Mouse (Mus musculus) left cerebral cortex, postnatal 10 days (tissue): ENCODE measurements at regions not wholly inside any gene's neighbourhood (a gene's known extent, or its start where the extent isn't known, plus 50 kb on each side); places are given as distances from the start of the nearest gene placed in this dataset.

ENCODE experiments used
- DNase-seq, 2 experiments: peaks; one replicate each; pipeline ENCODE4 v3.0.0; 2021 to 2022; ENCODE audit warnings: low spot score in 2 of 2, mixed read lengths in 1 of 2; ENCODE audit errors: extremely low spot score in 1 of 2
- intact Hi-C: fragments of 180-260 bp; cut with DNase I; formaldehyde crosslinking; loops from one replicate; pipeline ENCODE4 v1.15.1; 2025

- intact Hi-C loops, result no loop called here
- no peak for DNase-seq
Measured at GRCm38 (mm10) chr7:145107575-145108170, 100.2 kb downstream of the 1810010D01Rik start.

- intact Hi-C loops, result no loop called here
Measured at GRCm38 (mm10) chr7:145106494-145106849, 101.4 kb downstream of the 1810010D01Rik start.

GRCm38 (mm10) chr7:145105831-145106493 is 102.0 kb downstream of the 1810010D01Rik start:
- intact Hi-C loops, result no loop called here
- no peak for DNase-seq

More at GRCm38 (mm10) chr7:145106494-145106849, 101.4 kb downstream of the 1810010D01Rik start:
- no peak for DNase-seq

GRCm38 (mm10) chr7:145102692-145103091 is 105.2 kb downstream of the 1810010D01Rik start:
- intact Hi-C loops, result no loop called here
- DNase-seq, result no peak

GRCm38 (mm10) chr7:145102216-145102615 is 105.7 kb downstream of the 1810010D01Rik start:
- DNase-seq, result peak; percentile 59 to 76
- intact Hi-C loops, result no loop called here

GRCm38 (mm10) chr7:145098335-145098734 is 109.6 kb downstream of the 1810010D01Rik start:
- DNase-seq, result no peak
- intact Hi-C loops, result no loop called here

GRCm38 (mm10) chr7:145094134-145094526 is 113.8 kb downstream of the 1810010D01Rik start:
- intact Hi-C loops, result no loop called here
- DNase-seq, result no peak

GRCm38 (mm10) chr7:145093417-145094133 is 114.3 kb downstream of the 1810010D01Rik start:
- intact Hi-C loops, result no loop called here
- peak; percentile 42 to 55 for DNase-seq

- DNase-seq, result no peak
- intact Hi-C loops, result no loop called here
Measured at GRCm38 (mm10) chr7:145092392-145093176, 115.3 kb downstream of the 1810010D01Rik start.

- intact Hi-C loops, result no loop called here
- no peak for DNase-seq
Measured at GRCm38 (mm10) chr7:145090849-145091248, 117.1 kb downstream of the 1810010D01Rik start.

- intact Hi-C loops, result no loop called here
- DNase-seq, result no peak
Measured at GRCm38 (mm10) chr7:145089315-145089721, 118.6 kb downstream of the 1810010D01Rik start.

GRCm38 (mm10) chr7:145088655-145089054 is 119.3 kb downstream of the 1810010D01Rik start:
- intact Hi-C loops, result no loop called here
- DNase-seq, result no peak

GRCm38 (mm10) chr7:145087790-145088189 is 120.1 kb downstream of the 1810010D01Rik start:
- intact Hi-C loops, result no loop called here
- no peak for DNase-seq

GRCm38 (mm10) chr7:145082917-145083752 is 124.8 kb downstream of the 1810010D01Rik start:
- intact Hi-C loops, result no loop called here
- no peak for DNase-seq

GRCm38 (mm10) chr7:145071996-145072790 is 132.5 kb upstream of the Ccnd1 start:
- intact Hi-C loops, result no loop called here
- no peak for DNase-seq

GRCm38 (mm10) chr7:145071533-145071932 is 131.8 kb upstream of the Ccnd1 start:
- intact Hi-C loops, result no loop called here
- DNase-seq, result no peak

GRCm38 (mm10) chr7:145067366-145067765 is 127.6 kb upstream of the Ccnd1 start:
- no peak for DNase-seq
- intact Hi-C loops, result no loop called here

GRCm38 (mm10) chr7:145056320-145056719 is 116.6 kb upstream of the Ccnd1 start:
- peak in 1 of 2 experiments; percentile 42 for DNase-seq
- intact Hi-C loops, result no loop called here
